In genomic region chr6:110646901-110647300, GRCm38 (mm10) we compare ENCODE assay signal across 9 mouse cellular contexts. TPM values are rescaled to one million over a fixed set of nuclear protein-coding genes. Genes with fewer than 3 reads are reported as not detected.
A peak's percentile ranks its signal among the peaks of the same experiment; 100 is the strongest.
DNase-seq lines count a peak whose midpoint lies in the region; TF ChIP-seq lines count a peak whose summit lies in the region.
"Had no signal": no experiment of that assay in that cellular context is flagged by ENCODE, and none has a peak within 500 bp of the region (broad histone marks: within the 10 kb centered on the region; RNA-seq: fewer than 3 reads in every experiment).

No protein-coding gene starts in this region.

- DNase-seq in embryo, embryonic 11 days: peak; percentile 31
- DNase-seq in forebrain, embryonic 10.5 days (ENCODE audit: extremely low spot score, low spot score): no peak
- DNase-seq in layer of hippocampus, adult 8-10 months (ENCODE audit: low spot score in 2 of 2): peak; percentile 36 to 38
- DNase-seq in ovary, postnatal 10 days (ENCODE audit: low spot score): no peak
- no peak for DNase-seq in lung, postnatal 14 days
- no peak for DNase-seq in kidney, postnatal 10 days
- DNase-seq in heart, adult 18-20 months: no peak

- peaks cover 24% of the 10 kb centered on the region for H3K4me1 ChIP-seq in forebrain, embryonic 10.5 days

- no peak for TF ChIP-seq POLR2A in myocyte (IDR thresholded peaks at IDR 0.05; ENCODE audit: insufficient read length, low read depth)

- no peaks in the 10 kb centered on the region for H3K9me3 ChIP-seq in forebrain, embryonic 10.5 days

- no peak overlapping the region for H3ac ChIP-seq in myocyte (ENCODE audit: control insufficient read depth, insufficient read length)

- 2% methylated on average over 12 of the region's 12 CpGs for WGBS in forebrain, embryonic 10.5 days

- no peaks in the 10 kb centered on the region for H3K36me3 ChIP-seq in forebrain, embryonic 10.5 days (replicated peaks)
- H3K36me3 ChIP-seq in myocyte (ENCODE audit: control insufficient read depth, insufficient read depth): no peaks in the 10 kb centered on the region

- H3K27ac ChIP-seq in forebrain, embryonic 10.5 days: no peak overlapping the region

- peaks cover 57% of the 10 kb centered on the region for H3K27me3 ChIP-seq in forebrain, embryonic 10.5 days (ENCODE audit: poor library complexity, severe bottlenecking)
- H3K27me3 ChIP-seq in myocyte (ENCODE audit: control insufficient read depth, insufficient read depth, insufficient read length): no peaks in the 10 kb centered on the region

- H3K79me2 ChIP-seq in myocyte (ENCODE audit: control insufficient read depth, insufficient read depth): no peaks in the 10 kb centered on the region

- H3K4me2 ChIP-seq in myocyte (ENCODE audit: low read depth): peak overlapping the region; percentile 60

- H3K4me3 ChIP-seq in forebrain, embryonic 10.5 days: peak overlapping the region; percentile 67
- peak overlapping the region; percentile 22 for H3K4me3 ChIP-seq in myocyte

TF ChIP-seq in myocyte, 11 proteins besides CTCF, POLR2A, EP300 and RAD21:
- TF ChIP-seq USF1 (IDR thresholded peaks at IDR 0.05; ENCODE audit: low read depth): no peak
- TF ChIP-seq POLR2AphosphoS2 (IDR thresholded peaks at IDR 0.05; ENCODE audit: insufficient read length, low read depth): no peak
- TF ChIP-seq CEBPB (IDR thresholded peaks at IDR 0.05; ENCODE audit: insufficient read depth, poor library complexity, severe bottlenecking): no peak

RNA-seq across cellular contexts. Expression of gene Grm7, which starts 1.5 kb away (rescaled TPM):
- polyA plus RNA-seq in forebrain, embryonic 10.5 days (2016; fragmentation: Nextera tagmentation; extraction: Ambion mirVana): 0.20 and 0.32 TPM in 2 replicates
- total RNA-seq in layer of hippocampus, adult 8-10 months (2022): 10 to 100 TPM; 62.0 to 79.2 (median 71.9) TPM
- polyA plus RNA-seq in myocyte (2012; fragmentation: generic; extraction: Trizol): 0.28 TPM
- total RNA-seq in heart, adult 18-20 months (2021): under 1 TPM; 0.08 to 0.17 TPM
- total RNA-seq: neutrophil, adult 5-6 weeks had no signal

Comparison
In these comparisons a context has a peak if more than half of its experiments do, and no peak if none do; other contexts are left out.
1. DNase-seq: peak in embryo, embryonic 11 days (single experiment) and layer of hippocampus, adult 8-10 months (2 of 2); none in forebrain, embryonic 10.5 days (single experiment), ovary, postnatal 10 days (single experiment), lung, postnatal 14 days (single experiment), kidney, postnatal 10 days (single experiment) and heart, adult 18-20 months (0 of 2).
2. RNA of gene Grm7, which starts 1.5 kb away (total RNA-seq): 62.0 to 79.2 TPM in layer of hippocampus, adult 8-10 months; 0.08 to 0.17 TPM in heart, adult 18-20 months; every median in the first group is over 10 times any median in the second.